Mouse (Mus musculus): ENCODE data around the gene Lacc1.
"Not testable (repeated sequence)": the region's sequence is repeated elsewhere in the genome, so short reads cannot be mapped to it uniquely, and the experiment has no call there.

Gene Lacc1

GRCm38 (mm10) chr14:77036226-77037046 lies at the start of gene Lacc1, which contains the start of gene Ccdc122:
Lacc1 (minus strand) TSS chr14:77036904.
Ccdc122 (plus strand) TSS chr14:77036772.
- DNase-seq (ENCODE audit: low spot score in 2 of 2) = peak; percentile 83 to 95

- no peak for DNase-seq (ENCODE audit: low spot score in 2 of 2)
Observed at GRCm38 (mm10) chr14:77081248-77081647, 44.5 kb upstream of the Lacc1 start.

GRCm38 (mm10) chr14:77069361-77069760 lies 32.7 kb upstream of the Lacc1 start:
- DNase-seq (ENCODE audit: low spot score in 2 of 2) = no peak

GRCm38 (mm10) chr14:77053288-77053687 lies 16.6 kb upstream of the Lacc1 start:
- no peak for DNase-seq (ENCODE audit: low spot score in 2 of 2)

- no peak for DNase-seq (ENCODE audit: low spot score in 2 of 2)
Observed at GRCm38 (mm10) chr14:77037832-77038425, 1.2 kb upstream of the Lacc1 start.

GRCm38 (mm10) chr14:77037330-77037729 lies 626 bp upstream of the Lacc1 start:
- no peak for DNase-seq (ENCODE audit: low spot score in 2 of 2)

- DNase-seq (ENCODE audit: low spot score in 2 of 2) = no peak
Observed at GRCm38 (mm10) chr14:77034970-77035369, 1.7 kb downstream of the Lacc1 start.

- DNase-seq (ENCODE audit: low spot score in 2 of 2) = no peak
Observed at GRCm38 (mm10) chr14:77034175-77034915, 2.4 kb downstream of the Lacc1 start.

GRCm38 (mm10) chr14:77033391-77033790 lies 3.3 kb downstream of the Lacc1 start:
- no peak for DNase-seq (ENCODE audit: low spot score in 2 of 2)

GRCm38 (mm10) chr14:77032433-77032832 lies 4.3 kb downstream of the Lacc1 start:
- no peak for DNase-seq (ENCODE audit: low spot score in 2 of 2)

- no peak for DNase-seq (ENCODE audit: low spot score in 2 of 2)
Observed at GRCm38 (mm10) chr14:77030808-77031207, 5.9 kb downstream of the Lacc1 start.

- DNase-seq (ENCODE audit: low spot score in 2 of 2) = no peak
Observed at GRCm38 (mm10) chr14:77029319-77030054, 7.2 kb downstream of the Lacc1 start.

- no peak for DNase-seq (ENCODE audit: low spot score in 2 of 2)
Observed at GRCm38 (mm10) chr14:77024499-77024898, 12.2 kb downstream of the Lacc1 start.

- DNase-seq (ENCODE audit: low spot score in 2 of 2) = no peak
Observed at GRCm38 (mm10) chr14:77017211-77017610, 19.5 kb downstream of the Lacc1 start.

- DNase-seq (ENCODE audit: low spot score in 2 of 2) = not testable (repeated sequence)
Observed at GRCm38 (mm10) chr14:77016783-77017182, 19.9 kb downstream of the Lacc1 start.

GRCm38 (mm10) chr14:77011804-77012203 lies 24.9 kb downstream of the Lacc1 start:
- peak; percentile 30 to 70 for DNase-seq (ENCODE audit: low spot score in 2 of 2)

- peak; percentile 22 to 66 for DNase-seq (ENCODE audit: low spot score in 2 of 2)
Observed at GRCm38 (mm10) chr14:77008238-77008637, 28.5 kb downstream of the Lacc1 start.

- DNase-seq (ENCODE audit: low spot score in 2 of 2) = no peak
Observed at GRCm38 (mm10) chr14:77005566-77005965, 31.1 kb downstream of the Lacc1 start.

GRCm38 (mm10) chr14:77004740-77005139 lies 32.0 kb downstream of the Lacc1 start:
- no peak for DNase-seq (ENCODE audit: low spot score in 2 of 2)

- DNase-seq (ENCODE audit: low spot score in 2 of 2) = not testable (repeated sequence)
Observed at GRCm38 (mm10) chr14:76990351-76990750, 46.4 kb downstream of the Lacc1 start.

- no peak for DNase-seq (ENCODE audit: low spot score in 2 of 2)
Observed at GRCm38 (mm10) chr14:76981781-76982180, 54.9 kb downstream of the Lacc1 start.

GRCm38 (mm10) chr14:76981176-76981575 lies 55.5 kb downstream of the Lacc1 start:
- DNase-seq (ENCODE audit: low spot score in 2 of 2) = no peak

Data from spleen, postnatal 4 days (tissue).